Mouse (Mus musculus) kidney, adult 2 months (tissue): Measurements from ENCODE around the gene Ciart.

Source experiments
- CTCF ChIP-seq: fragments of 200-500 bp; conservative IDR thresholded peaks from 2 replicates; pipeline ENCODE4 v1.5.1; 2011; ENCODE audit warnings: low read depth, mild to moderate bottlenecking, control low read depth, low read length, moderate library complexity, mixed read lengths; ENCODE audit not compliant: insufficient read depth, insufficient read length
- POLR2A ChIP-seq: fragments of 200-500 bp; IDR thresholded peaks from one replicate; pipeline ENCODE4 v1.6.1; 2011; ENCODE audit warnings: low read depth, low read length, control low read depth

DNA sequence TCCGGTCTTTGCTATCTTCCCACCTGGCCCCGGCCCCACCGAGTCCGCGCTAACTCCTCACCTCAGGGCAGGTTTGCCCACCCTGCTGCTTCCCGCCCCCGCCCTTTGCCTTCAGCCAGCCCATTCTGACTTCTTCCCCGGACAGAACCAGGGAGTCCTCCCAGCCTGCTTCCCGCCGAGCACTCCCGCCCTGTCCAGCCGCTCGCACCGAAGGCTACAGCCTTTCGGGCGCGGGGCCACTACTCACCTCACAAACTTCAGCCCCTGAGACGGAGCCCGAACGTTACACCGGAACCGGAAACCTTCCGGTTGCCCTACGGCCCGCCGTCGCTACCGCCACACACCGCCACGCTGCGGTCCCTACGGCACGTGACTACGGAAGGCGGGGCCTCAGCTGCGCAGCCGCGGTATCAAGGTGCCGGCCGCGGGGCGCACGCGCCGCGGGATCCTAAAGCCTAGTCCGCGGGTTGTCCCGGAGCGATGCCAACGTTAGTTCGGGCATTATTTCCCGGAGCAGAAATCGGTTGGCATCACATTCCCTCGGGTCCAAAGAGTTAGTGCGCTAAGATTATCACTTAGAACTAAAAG, 26.5 kb downstream of the Ciart start, which contains the start of gene Prpf3:
- TF ChIP-seq CTCF (no peak), POLR2A (peak; percentile 61)
